Mouse (Mus musculus): ENCODE results near the gene Plekhh2.

Gene Plekhh2

DNA sequence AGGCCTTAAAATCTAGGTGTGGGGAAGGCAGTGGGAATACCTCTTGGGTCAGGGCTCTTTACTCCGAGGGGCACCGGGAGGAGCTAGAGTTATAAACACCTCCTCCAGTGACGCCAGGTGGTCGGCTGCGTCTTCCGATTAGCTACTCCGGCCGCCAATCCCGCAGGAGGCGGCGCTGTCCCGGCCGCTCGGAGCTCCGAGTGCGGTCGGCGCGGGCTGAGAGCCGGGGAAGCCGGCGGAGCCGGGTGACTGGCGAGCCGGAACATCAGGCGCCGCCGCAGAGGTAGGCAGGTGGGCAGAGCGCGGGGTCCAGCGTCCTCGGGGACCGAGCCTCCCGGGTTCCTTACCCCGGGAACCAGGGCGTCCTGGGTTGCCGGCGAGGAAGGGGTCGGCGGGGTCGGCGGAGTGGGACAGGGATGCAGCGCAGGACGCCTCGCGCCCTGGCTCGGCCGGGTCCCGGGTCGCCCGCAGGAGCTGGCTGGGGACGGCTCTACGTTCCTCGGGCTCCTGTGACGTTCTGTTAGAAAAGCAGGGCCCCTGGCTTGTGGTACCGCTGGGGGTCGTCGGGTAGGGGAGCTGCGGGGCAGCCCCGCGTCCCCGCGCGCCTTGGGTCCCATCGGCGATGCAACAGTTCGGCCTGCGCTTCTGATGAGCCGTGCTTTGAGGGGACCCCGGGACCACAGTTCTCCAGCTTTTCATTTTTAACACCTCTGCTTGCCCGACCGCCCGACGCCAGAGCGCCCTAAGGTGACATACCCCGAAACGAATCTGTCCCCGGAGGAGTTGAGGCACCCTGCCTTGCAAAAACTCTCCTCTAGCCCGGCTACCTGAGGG, at the start of gene Plekhh2:
Plekhh2 (plus strand) TSS at position 214 of the 834 bp plus-strand sequence.
- DNase-seq: peak; percentile 69

DNA sequence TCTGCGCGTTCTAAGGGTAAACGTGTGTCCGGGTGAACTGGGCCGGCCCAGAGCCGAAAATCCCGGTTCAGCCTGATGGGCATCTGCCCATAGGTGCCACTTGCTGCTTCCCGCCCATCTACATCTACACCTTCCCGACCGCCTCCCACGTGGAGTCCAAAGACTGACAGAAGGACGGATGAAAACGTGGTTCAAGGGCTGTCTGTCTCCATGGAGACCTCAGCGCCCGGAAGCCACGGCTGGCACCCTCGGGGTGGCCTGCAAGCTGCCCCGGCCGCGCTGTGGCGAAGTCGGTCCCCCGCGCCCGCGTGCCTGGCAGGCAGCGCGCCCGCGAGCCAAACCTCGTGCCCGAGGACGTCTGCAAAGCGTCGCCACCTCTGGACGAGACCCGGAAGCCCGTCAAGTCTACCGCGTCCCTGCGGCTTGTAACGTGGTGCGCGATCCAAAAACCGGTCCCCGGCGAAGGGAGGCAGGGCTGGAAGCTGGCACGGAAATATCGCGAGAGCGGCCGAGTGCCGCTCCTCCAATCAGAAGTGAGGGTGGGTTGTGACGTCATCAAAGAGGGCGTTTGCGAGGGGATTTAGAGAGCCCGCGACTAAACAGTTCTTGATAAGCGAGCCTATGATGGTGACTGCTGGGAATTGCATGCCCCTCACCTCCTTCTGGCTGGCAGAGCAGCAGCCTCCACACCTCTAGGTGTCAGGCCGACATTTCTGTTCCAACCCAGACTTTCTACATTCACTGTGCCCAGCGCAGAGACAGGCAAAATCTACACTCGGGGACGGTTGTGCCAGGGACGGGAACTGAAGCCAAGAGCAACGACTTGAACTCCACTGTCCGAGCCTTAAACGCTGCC, 45.7 kb upstream of the Plekhh2 start, which contains the start of gene Thada:
Thada (minus strand) TSS at position 453 of the 856 bp plus-strand sequence.
- DNase-seq: peak; percentile 96

GRCm38 (mm10) chr17:84474312-84474711, 37.4 kb upstream of the Plekhh2 start:
- no peak for DNase-seq

GRCm38 (mm10) chr17:84477176-84477575, 34.5 kb upstream of the Plekhh2 start:
- no peak for DNase-seq

DNA sequence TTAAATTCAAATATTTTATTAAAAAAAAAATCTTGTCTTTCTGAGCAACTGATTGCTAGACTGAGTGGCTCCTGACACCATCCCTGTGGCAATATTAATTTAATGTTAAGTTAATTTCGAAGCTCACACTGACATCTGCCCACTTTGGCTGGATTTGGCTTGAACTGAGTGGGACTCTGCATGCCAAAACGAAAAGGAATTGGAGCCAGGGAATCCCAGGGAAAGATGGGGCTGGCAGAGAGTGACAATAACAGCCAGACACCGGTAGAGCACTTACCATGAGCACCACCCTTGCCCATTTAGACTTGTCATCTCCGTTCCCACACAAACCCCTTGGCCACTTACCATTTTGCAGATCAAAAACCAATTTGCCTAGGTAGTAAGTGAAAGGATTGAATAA, 33.4 kb upstream of the Plekhh2 start:
- DNase-seq: no peak

- DNase-seq: no peak
Measured at GRCm38 (mm10) chr17:84480464-84481355, 31.0 kb upstream of the Plekhh2 start.

DNA sequence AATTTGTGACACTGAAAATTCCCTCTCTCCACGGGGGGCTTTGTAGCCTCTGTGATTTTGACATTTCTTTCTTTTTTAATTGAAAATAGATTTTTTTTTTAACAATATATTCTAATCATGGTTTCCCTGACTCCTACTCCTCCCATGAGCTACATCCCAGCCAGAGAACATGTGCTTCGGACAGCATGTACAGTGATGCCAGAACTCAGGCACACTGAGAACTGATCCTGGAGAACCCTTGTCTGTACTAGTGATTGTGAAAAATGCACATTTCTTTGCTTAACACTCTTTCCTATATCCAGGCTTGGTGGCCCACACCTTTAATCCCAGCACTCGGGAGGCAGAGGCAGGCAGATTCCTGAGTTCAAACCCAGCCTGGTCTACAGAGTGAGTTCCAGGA, 28.9 kb upstream of the Plekhh2 start:
- no peak for DNase-seq

DNA sequence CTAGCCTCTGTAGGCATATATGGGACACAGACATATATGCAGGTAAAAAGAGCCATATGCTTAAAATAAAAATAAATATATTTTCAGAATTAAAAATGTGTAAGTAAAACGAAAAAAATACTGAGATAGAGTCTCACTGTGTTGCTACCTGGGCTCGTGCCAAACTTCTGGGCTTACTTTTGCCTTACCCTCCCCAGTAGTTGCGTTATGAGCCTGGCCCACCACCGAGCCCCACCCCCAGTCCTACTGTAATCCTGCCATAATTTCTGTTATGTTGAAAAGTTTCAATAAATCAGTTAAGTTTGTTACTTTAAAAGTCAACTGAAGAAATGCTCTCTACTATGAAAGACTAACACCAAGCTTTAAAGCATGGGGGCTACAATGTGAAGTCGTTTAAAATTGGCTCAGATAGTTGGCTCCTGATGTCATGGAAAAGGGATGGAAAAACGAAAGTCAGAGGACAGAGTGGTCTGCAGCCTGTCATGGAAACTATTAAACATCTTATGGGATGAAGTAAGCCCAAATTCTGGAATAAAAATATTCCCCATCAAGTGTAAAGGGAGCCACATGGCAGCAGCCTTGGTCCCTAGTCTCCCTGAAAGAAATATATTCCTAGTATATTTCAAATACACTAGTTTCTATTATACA, 27.9 kb upstream of the Plekhh2 start:
- no peak for DNase-seq

- DNase-seq: no peak
Measured at GRCm38 (mm10) chr17:84487415-84487814, 24.3 kb upstream of the Plekhh2 start.

DNA sequence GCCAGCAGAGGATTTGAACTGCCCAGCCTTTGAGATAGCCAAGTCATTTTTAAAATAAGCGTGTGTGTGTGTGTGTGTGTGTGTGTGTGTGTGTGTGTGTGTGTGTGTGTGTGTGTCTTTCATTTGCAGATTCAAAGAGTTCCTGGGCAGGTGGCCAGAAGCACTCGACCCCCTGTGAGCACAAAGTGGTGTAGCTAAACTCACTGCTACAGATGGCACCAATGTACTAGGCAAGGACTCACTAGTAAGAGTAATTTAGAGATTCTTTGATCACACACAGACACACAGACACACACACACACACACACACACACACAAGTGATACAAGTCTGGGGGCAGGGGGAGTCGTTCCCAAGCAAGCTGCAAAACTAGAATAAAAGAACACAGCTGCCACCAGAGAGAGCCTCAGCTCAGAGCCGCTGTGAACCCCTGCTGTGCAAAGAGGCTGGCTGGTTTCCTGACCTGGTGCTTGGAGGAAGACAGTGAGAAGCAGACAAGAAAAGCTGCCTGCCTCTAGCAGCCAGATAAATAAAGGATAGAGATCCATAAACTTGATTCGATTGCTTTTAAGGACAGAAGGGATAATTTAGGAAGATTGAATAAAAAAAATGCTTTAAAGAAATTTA, 19.3 kb upstream of the Plekhh2 start:
- no peak for DNase-seq

- no peak for DNase-seq
Measured at GRCm38 (mm10) chr17:84497026-84497425, 14.7 kb upstream of the Plekhh2 start.

GRCm38 (mm10) chr17:84497559-84497958, 14.1 kb upstream of the Plekhh2 start:
- DNase-seq: no peak

- no peak for DNase-seq
Measured at GRCm38 (mm10) chr17:84497972-84498604, 13.6 kb upstream of the Plekhh2 start.

GRCm38 (mm10) chr17:84498639-84499038, 13.1 kb upstream of the Plekhh2 start:
- no peak for DNase-seq

GRCm38 (mm10) chr17:84502341-84502740, 9.4 kb upstream of the Plekhh2 start:
- no peak for DNase-seq

DNA sequence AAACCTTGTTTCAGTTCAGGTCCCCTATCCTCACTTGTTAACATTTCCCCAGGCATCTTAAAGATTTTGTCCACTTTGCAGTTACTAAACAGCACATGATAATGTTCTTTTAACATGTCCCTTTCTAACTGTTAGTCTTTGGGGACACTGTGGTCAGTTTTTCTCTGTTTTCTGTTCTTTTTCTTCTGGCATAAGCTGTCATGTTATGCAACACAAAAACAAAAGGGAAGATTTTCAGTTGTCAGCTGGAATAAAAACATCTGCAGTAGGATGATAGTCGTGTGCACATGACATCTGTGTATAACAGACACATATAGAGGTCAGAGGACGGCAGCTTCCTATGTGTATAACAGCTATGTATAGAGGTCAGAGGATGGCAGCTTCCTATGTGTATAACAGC, 5.8 kb upstream of the Plekhh2 start:
- DNase-seq: no peak

DNA sequence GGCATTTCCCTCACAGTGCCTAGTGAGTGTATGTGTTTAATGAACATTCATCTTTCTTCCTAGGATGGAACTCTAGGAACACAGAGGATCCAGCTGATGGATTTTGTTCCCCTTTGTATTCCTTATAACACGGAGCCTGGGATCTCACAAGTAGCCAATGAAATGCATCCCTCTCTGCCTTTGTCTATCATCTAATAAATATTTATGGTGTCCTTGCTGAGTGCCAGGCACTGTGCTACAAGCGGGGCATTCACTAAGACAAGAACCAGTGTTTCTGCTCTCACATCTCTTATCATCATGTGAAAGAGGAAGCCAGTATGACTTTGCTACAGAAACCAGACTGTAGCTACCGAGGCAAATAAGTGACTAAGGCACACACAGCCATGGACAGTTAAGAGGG, 3.0 kb upstream of the Plekhh2 start:
- DNase-seq: no peak

DNA sequence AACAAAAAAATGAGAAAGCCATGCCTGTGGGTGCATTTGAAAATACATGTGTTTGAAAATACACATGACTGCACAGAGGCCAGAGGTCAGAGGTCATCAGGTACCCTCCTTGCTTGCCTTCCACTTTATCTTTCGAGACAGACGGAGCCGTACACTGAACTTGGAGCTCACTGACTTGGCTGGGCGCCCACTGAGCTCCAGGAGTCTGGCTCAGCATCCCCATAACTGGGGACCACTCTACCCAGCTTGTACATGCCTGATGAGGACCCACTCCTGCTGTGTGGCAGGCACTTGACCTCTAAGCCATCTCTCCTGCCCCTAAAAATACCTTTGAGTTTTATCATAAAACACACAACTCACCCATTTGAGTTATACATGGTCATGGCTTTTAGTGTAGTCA, 2.5 kb upstream of the Plekhh2 start:
- DNase-seq: no peak

DNA sequence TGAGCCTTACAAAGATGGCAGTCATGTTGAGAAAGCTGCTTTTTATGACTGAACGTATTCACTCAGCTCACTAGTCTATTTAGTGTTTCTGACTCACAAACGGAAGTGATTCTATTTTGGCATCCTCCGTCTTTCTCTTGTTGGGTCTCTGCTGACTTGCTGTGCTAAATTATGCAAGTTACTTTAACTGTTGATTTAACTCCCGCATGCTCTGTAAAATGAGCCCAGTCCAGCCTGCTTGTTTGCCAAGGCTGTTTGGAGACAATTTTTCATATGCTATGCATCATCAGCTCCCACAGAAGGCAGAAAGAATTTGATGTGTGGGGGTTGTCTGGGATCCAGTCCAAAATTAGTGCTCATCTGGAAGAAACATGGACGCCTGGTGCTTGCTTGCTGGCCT, 1.3 kb upstream of the Plekhh2 start:
- DNase-seq: peak; percentile 8

DNA sequence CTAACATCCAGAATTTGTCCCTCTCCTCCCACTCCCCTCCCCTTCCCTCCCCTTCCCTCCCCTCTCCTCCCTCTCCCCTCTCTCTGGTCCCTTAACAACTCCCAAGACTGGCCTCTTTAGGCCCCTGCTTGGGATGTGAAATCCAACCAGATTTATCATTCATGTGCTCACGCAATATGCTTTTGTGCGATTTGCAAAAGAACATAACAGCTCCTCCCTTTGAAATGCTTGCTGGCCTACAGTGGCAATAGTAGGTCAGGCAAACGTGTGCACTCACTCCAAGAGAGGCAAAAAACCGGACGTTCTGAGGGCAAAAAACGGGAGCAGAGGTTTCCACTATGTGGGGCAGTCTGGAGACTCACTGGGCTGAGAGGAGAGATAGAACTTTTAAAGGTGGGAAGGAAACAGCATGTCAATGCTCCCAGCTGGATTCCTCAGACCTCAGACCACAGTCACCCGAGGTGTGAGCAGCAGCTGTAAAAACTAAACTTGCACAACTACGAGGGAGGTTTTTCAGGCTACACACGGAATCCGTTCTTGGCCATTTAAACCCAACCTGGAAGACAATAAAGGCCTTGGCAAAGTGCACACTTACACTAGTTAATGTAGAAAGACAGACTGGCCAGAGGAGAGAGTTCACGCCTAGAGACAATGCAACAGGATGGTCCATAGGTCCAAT, 595 bp upstream of the Plekhh2 start:
- no peak for DNase-seq

Data from liver (tissue).